Mouse (Mus musculus) small intestine, adult 2 months (tissue): ENCODE results near the gene Olfr536. TPM values are rescaled to one million over a fixed set of nuclear protein-coding genes. Genes with fewer than 3 reads are reported as not detected.
"Not testable (repeated sequence)": the region's sequence is repeated elsewhere in the genome, so short reads cannot be mapped to it uniquely, and the experiment has no call there.

Source experiments
- H3K27ac ChIP-seq: fragments of 200-500 bp; 2 replicates; pipeline ENCODE4 v1.5.1; 2012; ENCODE audit warnings: low read depth, low read length, control low read depth, inconsistent platforms; ENCODE audit not compliant: insufficient read depth
- H3K27me3 ChIP-seq: fragments of 200-500 bp; 2 replicates; pipeline ENCODE4 v1.6.1; 2012; ENCODE audit warnings: mild to moderate bottlenecking, moderate library complexity, low read length, inconsistent platforms; ENCODE audit not compliant: control insufficient read depth, insufficient read depth
- H3K36me3 ChIP-seq: fragments of 200-500 bp; 2 replicates; pipeline ENCODE4 v1.6.1; 2012; ENCODE audit warnings: mild to moderate bottlenecking, low read length, control low read depth, inconsistent platforms; ENCODE audit not compliant: control insufficient read depth, insufficient read depth
- H3K4me1 ChIP-seq: fragments of 200-500 bp; 2 replicates; pipeline ENCODE4 v1.6.1; 2012; ENCODE audit warnings: low read length, inconsistent platforms, mixed read lengths; ENCODE audit not compliant: control insufficient read depth, insufficient read depth, insufficient read length
- H3K4me3 ChIP-seq: fragments of 200-500 bp; 2 replicates; pipeline ENCODE4 v1.5.1; 2012; ENCODE audit warnings: low read depth, mild to moderate bottlenecking, control low read depth, inconsistent platforms, low read length, moderate library complexity
- CTCF ChIP-seq: fragments of 200-500 bp; IDR thresholded peaks from 2 replicates; pipeline ENCODE4 v1.5.1; 2012; ENCODE audit warnings: low read depth, mild to moderate bottlenecking, control low read depth, inconsistent platforms, low read length, moderate library complexity, mixed read lengths; ENCODE audit not compliant: insufficient replicate concordance, insufficient read length; ENCODE audit errors: extremely low read depth
- POLR2A ChIP-seq: fragments of 200-500 bp; IDR thresholded peaks from 2 replicates; pipeline ENCODE4 v1.6.1; 2012; ENCODE audit warnings: low read depth, mild to moderate bottlenecking, control low read depth, inconsistent platforms, low read length, moderate library complexity
- WGBS: fragments of 180-500 bp; shearing (Covaris S2); methylation state at CpG from one replicate; pipeline ENCODE4 v1.1.7; 2018; 5-methylcytosine and 5-hydroxymethylcytosine counted together
- polyA plus RNA-seq: library from polyadenylated mRNA; depleted of rRNA; stranded (reverse); fragments of >200 nt; gene quantifications from 2 replicates; pipeline ENCODE4 v1.2.3, GENCODE M21; 2012; rRNA removed

The Olfr536 gene
- polyA plus RNA-seq, 1 experiment, result not detected

GRCm38 (mm10) chr7:140477886-140478285, 29.3 kb downstream of the Olfr536 start:
- TF ChIP-seq POLR2A (no peak), CTCF (no peak)
- H3K4me3 ChIP-seq, result no peak overlapping the region
- 67% methylated on average over 1 of the region's 1 CpGs for WGBS

GRCm38 (mm10) chr7:140463070-140463469, 44.1 kb downstream of the Olfr536 start, which contains the start of gene Olfr533:
Olfr533 (plus strand) TSS chr7:140463370.
- 67% methylated on average over 1 of the region's 1 CpGs for WGBS
- H3K4me3 ChIP-seq, H3K4me1 ChIP-seq, H3K36me3 ChIP-seq, H3K27ac ChIP-seq, H3K27me3 ChIP-seq: not testable (repeated sequence)

More at GRCm38 (mm10) chr7:140477886-140478285, 29.3 kb downstream of the Olfr536 start:
- Histone ChIP-seq H3K4me1 (no peaks in the 10 kb centered on the region), H3K27me3 (no peaks in the 10 kb centered on the region), H3K36me3 (no peaks in the 10 kb centered on the region), H3K27ac (no peak overlapping the region)

Other genes with a start within 250 kb of the Olfr536 start
- gene Olfr525, start 186.5 kb downstream of the Olfr536 start, polyA plus RNA-seq, result not detected in 2 replicates
- not detected in 2 replicates for gene Olfr527, start 173.4 kb downstream of the Olfr536 start, polyA plus RNA-seq
- 0.36 and 1.6 TPM in 2 replicates for gene Olfr60, start 145.7 kb downstream of the Olfr536 start, polyA plus RNA-seq
- not detected in 2 replicates for gene Olfr530, start 131.1 kb downstream of the Olfr536 start, polyA plus RNA-seq
- gene Olfr531, start 104.5 kb downstream of the Olfr536 start, polyA plus RNA-seq, result 0.04 TPM in 1 of 2 replicates, not detected in the other
- gene Olfr532, start 85.8 kb downstream of the Olfr536 start, polyA plus RNA-seq, result not detected in 2 replicates
- gene Olfr533, start 44.0 kb downstream of the Olfr536 start, polyA plus RNA-seq, result not detected in 2 replicates
- not detected in 2 replicates for gene Olfr535, start 23.2 kb downstream of the Olfr536 start, polyA plus RNA-seq
- gene Olfr538, start 60.5 kb upstream of the Olfr536 start, polyA plus RNA-seq, result not detected in 2 replicates
- gene Olfr46, start 93.9 kb upstream of the Olfr536 start, polyA plus RNA-seq, result not detected in 2 replicates
- not detected in 2 replicates for gene Olfr61, start 121.6 kb upstream of the Olfr536 start, polyA plus RNA-seq
- not detected in 2 replicates for gene Olfr53, start 139.1 kb upstream of the Olfr536 start, polyA plus RNA-seq
- gene Olfr539, start 152.5 kb upstream of the Olfr536 start, polyA plus RNA-seq, result not detected in 2 replicates
- not detected in 2 replicates for gene Olfr45, start 174.6 kb upstream of the Olfr536 start, polyA plus RNA-seq
- gene Olfr541, start 189.9 kb upstream of the Olfr536 start, polyA plus RNA-seq, result not detected in 2 replicates